Mouse (Mus musculus): ENCODE measurements around the gene Idh2. TPM values are rescaled to one million over a fixed set of nuclear protein-coding genes. Genes with fewer than 3 reads are reported as not detected.

Idh2 gene
- polyA plus RNA-seq (2016; fragmentation: Nextera tagmentation; extraction: Ambion mirVana): 429 and 446 TPM in 2 replicates

DNA sequence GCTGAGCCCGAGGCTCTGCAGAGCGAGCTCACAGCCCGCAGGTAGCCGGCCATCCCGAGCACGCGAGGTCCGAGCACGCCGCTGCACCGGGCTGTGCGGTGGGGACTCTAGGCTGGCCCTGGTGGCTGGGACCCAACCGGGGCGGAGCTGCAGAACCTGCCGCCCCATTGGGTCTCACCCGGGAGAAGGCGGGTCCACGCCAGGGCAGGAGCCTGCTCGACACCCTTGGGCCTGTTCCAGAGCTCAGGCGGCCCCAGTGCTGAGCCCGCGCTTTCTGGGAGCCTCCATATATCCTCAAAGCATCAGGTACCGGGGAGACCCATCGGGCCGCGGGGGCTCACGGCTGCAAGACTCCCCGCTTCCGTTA, at the start of gene Idh2:
TSS of gene Idh2 (minus strand) at position 169 of the 367 bp plus-strand sequence.
- peak; percentile 90 for DNase-seq (ENCODE audit: low spot score)
- Histone ChIP-seq H3K4me3 (peak within 1 kb of the TSS; percentile 88), H3K27ac (peak within 1 kb of the TSS; percentile 98), H3K9me3 (no peaks in the 10 kb centered on the region), H3K4me1 (replicated peaks) (peaks cover 57% of the 10 kb centered on the region), H3K36me3 (peaks cover 21% of the 10 kb centered on the region), H3K27me3 (ENCODE audit: insufficient read depth, poor library complexity, severe bottlenecking) (peaks cover 4% of the 10 kb centered on the region; the same call in 1 of the 2 replicates)
- under 1% methylated on average over 29 of the region's 29 CpGs for WGBS

DNA sequence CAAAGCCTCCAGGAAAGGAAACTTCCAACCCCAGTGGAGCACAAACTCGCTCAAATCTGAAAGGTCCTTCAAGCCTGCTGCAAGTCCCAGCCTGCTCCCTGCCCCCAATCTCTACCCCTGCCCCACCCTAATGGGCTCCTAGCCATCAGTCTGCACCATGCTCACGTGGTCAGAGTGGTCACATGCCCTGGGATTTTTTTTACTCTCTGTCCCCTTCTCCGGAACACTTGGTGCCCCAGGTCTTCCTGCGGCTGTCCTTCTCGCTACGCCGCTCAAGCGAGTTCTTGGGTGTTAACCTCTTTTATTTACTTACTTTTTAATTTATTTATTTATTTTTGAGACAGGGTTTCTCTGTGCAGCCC, 45.7 kb upstream of the Idh2 start:
- WGBS: 73% methylated on average over 8 of the region's 8 CpGs
- no peaks in the 10 kb centered on the region for H3K27me3 ChIP-seq (ENCODE audit: insufficient read depth, poor library complexity, severe bottlenecking)
- H3K36me3 ChIP-seq: no peaks in the 10 kb centered on the region
- no peak overlapping the region for H3K4me3 ChIP-seq
- H3K27ac ChIP-seq: no peak overlapping the region
- no peak for DNase-seq (ENCODE audit: low spot score)
- H3K9me3 ChIP-seq: no peaks in the 10 kb centered on the region
- H3K4me1 ChIP-seq (replicated peaks): peaks cover 20% of the 10 kb centered on the region

DNA sequence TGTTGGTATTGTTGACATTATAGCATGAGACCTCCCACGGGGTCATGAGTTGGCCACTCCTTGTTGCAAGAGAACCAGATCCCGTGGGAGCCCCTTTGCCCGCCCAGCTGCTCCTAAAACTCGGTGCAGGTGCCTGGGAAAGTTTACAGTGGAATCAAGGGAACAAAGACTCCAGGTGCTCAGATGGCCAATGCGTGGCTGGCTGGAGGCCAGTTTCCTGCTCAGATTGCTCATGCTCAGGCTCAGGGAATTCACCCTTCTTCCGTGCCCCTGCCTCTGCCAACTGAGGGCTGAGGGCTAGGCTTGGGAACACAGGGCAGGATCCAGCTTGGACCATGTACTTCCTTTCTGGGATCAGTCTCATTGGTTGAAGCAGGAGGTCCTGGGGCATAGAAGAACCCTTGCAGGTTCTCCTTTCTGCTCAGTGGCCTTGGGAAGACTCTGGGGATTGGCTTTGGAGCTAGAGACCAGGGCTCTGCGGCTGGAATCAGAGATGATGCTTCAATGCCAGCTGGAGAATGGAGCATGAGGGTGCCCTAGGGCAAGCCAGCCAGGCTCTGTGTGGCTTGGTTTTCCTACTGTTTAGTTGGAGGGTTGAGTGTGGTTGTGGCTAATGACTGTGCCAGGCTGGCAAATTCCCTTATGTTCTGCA, 45.2 kb upstream of the Idh2 start:
- WGBS: 77% methylated on average over 7 of the region's 7 CpGs
- Histone ChIP-seq H3K4me1 (replicated peaks) (peaks cover 20% of the 10 kb centered on the region), H3K9me3 (no peaks in the 10 kb centered on the region), H3K4me3 (no peak overlapping the region), H3K36me3 (no peaks in the 10 kb centered on the region), H3K27ac (no peak overlapping the region), H3K27me3 (ENCODE audit: insufficient read depth, poor library complexity, severe bottlenecking) (no peaks in the 10 kb centered on the region)
- no peak for DNase-seq (ENCODE audit: low spot score)

DNA sequence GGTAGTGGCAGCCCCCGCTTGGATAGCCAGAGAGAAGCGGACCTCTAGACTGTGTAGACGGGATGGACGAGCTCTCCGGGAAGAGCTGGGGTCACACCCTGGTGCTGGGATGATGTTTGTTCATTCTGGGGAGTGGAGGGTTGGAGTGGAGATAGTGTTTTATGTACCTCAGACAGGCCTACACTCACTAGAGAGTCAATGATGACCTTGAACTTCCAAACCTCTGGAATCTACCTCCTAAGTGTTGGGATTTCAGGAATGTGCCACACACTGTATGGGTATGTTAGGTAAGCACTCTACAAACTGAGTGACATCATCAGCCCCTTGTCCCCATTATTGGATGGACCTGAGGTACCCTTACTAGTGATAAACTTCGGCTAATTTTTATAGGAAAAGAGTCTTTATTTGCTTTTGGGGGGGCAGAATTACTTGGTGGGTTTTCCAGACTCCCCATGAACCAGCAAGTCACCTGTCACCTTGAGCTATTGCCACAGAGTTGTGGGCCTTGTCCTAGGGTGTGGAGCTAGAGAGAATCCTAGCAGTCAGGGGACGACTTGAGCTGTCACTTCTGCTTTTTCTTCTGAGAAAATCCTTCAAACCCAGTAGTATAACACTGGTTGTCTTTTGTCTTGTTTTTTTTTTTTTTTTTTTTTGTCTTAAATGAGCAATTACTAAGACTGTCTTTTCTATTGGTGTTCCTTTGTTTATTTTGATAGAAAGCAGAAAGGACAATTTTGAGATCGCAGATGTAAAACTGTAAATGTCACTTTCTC, 43.5 kb upstream of the Idh2 start:
- WGBS: 89% methylated on average over 8 of the region's 8 CpGs
- DNase-seq (ENCODE audit: low spot score): no peak

DNA sequence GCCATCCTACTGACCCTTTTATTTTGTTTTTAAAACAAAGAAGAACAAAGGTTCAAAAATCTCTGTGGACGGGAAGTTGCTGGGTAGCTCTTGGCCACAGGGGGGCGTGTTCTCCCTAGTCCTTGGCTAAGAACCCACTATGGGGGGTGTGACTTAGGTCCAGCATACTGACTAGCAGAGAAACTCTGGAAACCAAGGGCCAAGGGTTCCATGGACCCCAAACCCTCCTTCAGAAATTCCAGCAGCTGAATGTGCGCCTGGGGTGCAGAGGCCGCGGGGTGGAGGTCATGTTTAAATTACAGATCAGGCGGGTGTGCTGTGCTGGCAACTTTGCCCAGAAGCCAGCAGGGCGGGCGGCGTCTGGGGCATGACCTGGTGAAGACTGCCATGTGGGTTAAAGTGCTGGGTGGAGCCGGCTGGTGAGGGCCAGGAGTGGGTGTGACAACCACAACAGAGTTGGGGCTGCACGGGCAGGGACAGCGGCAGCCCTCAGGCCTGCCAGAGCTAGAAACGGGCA, 41.6 kb upstream of the Idh2 start:
- Histone ChIP-seq H3K9me3 (no peaks in the 10 kb centered on the region), H3K4me3 (no peak overlapping the region), H3K4me1 (replicated peaks) (peaks cover 20% of the 10 kb centered on the region), H3K27ac (peak overlapping the region; percentile 75), H3K36me3 (no peaks in the 10 kb centered on the region), H3K27me3 (ENCODE audit: insufficient read depth, poor library complexity, severe bottlenecking) (no peaks in the 10 kb centered on the region)
- DNase-seq (ENCODE audit: low spot score): peak; percentile 61
- WGBS: 46% methylated on average over 13 of the region's 13 CpGs

More for the DNA sequence above, 43.5 kb upstream of the Idh2 start:
- Histone ChIP-seq H3K27ac (no peak overlapping the region), H3K27me3 (ENCODE audit: insufficient read depth, poor library complexity, severe bottlenecking) (no peaks in the 10 kb centered on the region), H3K4me1 (replicated peaks) (peaks cover 20% of the 10 kb centered on the region), H3K36me3 (no peaks in the 10 kb centered on the region), H3K4me3 (no peak overlapping the region), H3K9me3 (no peaks in the 10 kb centered on the region)

DNA sequence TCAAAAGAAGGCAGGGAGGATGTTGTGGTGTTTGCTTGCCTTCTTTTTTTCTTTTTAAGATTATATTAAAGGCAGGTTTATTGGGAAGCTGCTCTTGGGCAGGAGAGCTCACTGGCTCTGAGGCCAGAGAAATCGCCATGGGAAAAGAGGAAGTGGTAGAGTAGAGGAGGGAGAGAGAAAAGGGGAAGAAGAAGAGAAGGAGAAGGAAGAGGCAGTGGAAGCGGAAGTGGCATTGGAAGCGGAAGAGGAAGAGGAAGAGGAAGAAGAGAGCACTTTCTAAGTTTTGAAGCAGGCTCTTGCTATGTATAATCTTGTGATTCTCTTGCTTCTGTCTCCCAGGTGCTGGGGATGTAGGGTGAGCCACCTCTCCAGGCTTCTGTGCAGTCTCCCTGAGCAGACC, 39.5 kb upstream of the Idh2 start:
- no peak for DNase-seq (ENCODE audit: low spot score)
- H3K27ac ChIP-seq: no peak overlapping the region
- H3K9me3 ChIP-seq: no peaks in the 10 kb centered on the region
- no peak overlapping the region for H3K4me3 ChIP-seq
- WGBS: 78% methylated on average over 3 of the region's 3 CpGs
- no peaks in the 10 kb centered on the region for H3K36me3 ChIP-seq
- H3K27me3 ChIP-seq (ENCODE audit: insufficient read depth, poor library complexity, severe bottlenecking): no peaks in the 10 kb centered on the region
- H3K4me1 ChIP-seq (replicated peaks): peaks cover 8% of the 10 kb centered on the region

DNA sequence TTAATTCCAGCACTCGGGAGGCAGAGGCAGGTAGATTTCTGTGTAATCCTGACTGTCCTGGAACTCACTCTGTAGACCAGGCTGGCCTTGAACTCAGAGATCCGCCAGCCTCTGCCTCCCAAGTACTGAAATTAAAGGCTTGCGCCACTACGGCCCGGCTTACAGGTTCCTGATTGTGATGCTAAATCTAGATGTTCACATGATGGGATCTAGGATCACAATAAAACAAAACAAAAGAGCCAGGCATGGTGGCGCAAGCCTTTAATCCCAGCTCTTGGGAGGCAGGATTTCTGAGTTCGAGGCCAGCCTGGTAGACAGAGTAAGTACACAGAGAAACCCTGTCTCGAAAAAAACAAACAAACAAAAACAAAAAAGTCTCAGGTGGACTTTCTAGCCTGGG, 37.6 kb upstream of the Idh2 start:
- H3K4me1 ChIP-seq (replicated peaks): peaks cover 8% of the 10 kb centered on the region
- H3K4me3 ChIP-seq: no peak overlapping the region
- no peak for DNase-seq (ENCODE audit: low spot score)
- H3K27me3 ChIP-seq (ENCODE audit: insufficient read depth, poor library complexity, severe bottlenecking): no peaks in the 10 kb centered on the region
- no peaks in the 10 kb centered on the region for H3K9me3 ChIP-seq
- 92% methylated on average over 8 of the region's 8 CpGs for WGBS
- no peak overlapping the region for H3K27ac ChIP-seq
- no peaks in the 10 kb centered on the region for H3K36me3 ChIP-seq

DNA sequence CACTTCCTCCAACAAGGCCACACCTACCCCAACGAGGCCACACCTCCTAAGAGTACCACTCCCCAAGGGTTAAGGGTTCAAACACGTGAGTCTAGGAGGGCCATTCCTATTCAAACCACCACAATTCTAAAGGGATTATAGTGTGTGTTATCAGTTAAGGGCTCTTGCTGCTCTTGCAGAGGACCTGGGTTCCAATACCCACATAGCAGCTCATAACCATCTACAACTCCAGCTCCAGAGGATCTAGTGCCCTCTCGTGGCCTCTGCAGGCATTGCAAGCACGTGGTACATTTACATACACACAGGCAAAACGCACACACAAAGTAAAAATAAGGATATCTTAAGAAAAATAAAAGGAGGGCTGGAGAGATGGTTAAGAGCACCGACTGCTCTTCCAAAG, 37.0 kb upstream of the Idh2 start:
- H3K27ac ChIP-seq: no peak overlapping the region
- H3K4me3 ChIP-seq: no peak overlapping the region
- peak; percentile 45 for DNase-seq (ENCODE audit: low spot score)
- H3K4me1 ChIP-seq (replicated peaks): peaks cover 8% of the 10 kb centered on the region
- no peaks in the 10 kb centered on the region for H3K36me3 ChIP-seq
- H3K27me3 ChIP-seq (ENCODE audit: insufficient read depth, poor library complexity, severe bottlenecking): no peaks in the 10 kb centered on the region
- 63% methylated on average over 6 of the region's 6 CpGs for WGBS
- no peaks in the 10 kb centered on the region for H3K9me3 ChIP-seq

DNA sequence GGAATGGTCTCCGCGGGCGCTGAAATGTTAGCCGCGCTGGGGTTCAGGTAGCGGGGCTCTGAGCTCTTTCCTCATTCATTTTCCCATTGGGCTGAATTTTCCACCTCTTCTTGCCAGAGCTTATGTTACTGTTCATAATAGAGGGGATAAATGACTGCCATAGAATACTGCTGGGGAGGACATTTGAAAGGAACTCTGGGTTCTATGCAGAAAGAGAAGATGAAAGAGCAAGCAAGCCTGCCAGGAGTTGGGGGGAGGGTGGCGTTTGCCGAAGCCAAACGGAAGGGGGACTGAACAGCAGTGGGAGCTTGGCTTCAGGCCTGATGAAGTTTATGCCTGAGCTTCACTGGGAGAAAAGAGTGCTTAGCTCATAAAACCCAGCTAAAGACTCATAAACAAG, 34.2 kb upstream of the Idh2 start:
- H3K36me3 ChIP-seq: no peaks in the 10 kb centered on the region
- no peak overlapping the region for H3K4me3 ChIP-seq
- no peak for DNase-seq (ENCODE audit: low spot score)
- no peaks in the 10 kb centered on the region for H3K9me3 ChIP-seq
- no peaks in the 10 kb centered on the region for H3K4me1 ChIP-seq (replicated peaks)
- WGBS: 66% methylated on average over 9 of the region's 9 CpGs
- peak overlapping the region; percentile 23 for H3K27ac ChIP-seq
- H3K27me3 ChIP-seq (ENCODE audit: insufficient read depth, poor library complexity, severe bottlenecking): no peaks in the 10 kb centered on the region

DNA sequence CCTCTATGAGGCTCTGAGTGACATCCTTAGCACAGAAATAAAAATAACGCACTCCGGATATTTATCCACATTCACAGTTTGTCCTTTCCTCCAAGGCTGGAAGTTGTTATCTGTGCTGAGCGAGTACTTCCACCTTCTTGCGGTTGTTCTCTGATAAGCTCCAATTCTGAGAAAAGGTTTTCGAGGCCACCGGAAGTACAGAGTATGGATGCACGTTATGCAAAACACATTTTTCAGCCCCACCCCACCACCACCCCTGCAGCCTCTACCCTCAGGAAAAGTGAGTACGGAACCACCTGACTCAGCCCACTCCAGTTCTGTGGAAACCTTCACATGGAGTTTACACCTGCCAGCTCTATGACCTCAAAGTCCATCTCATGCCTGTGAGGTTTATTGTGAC, 30.9 kb upstream of the Idh2 start:
- 92% methylated on average over 8 of the region's 8 CpGs for WGBS
- no peak for DNase-seq (ENCODE audit: low spot score)
- Histone ChIP-seq H3K9me3 (no peaks in the 10 kb centered on the region), H3K4me3 (no peak overlapping the region), H3K36me3 (no peaks in the 10 kb centered on the region), H3K27me3 (ENCODE audit: insufficient read depth, poor library complexity, severe bottlenecking) (no peaks in the 10 kb centered on the region), H3K27ac (no peak overlapping the region), H3K4me1 (replicated peaks) (peaks cover 18% of the 10 kb centered on the region)

DNA sequence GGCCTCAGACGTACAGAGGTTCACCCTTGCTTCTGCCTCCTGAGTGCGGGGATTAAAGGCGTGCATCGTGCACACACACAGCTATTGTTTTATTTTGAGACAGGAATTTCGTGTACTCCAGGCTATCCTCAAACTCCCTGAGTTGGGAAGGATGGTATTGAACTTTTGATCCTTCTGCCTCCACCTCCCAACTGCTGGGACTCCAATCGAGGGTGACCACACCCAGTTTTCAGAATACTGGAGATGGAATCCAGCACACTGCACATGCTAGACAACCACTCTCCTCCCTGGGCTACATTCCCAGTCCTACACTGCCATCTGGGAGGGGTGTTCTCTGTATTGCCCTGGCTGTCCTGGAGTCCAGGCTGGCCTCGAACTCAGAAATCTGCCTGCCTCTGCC, 29.5 kb upstream of the Idh2 start:
- 87% methylated on average over 7 of the region's 7 CpGs for WGBS
- H3K4me3 ChIP-seq: no peak overlapping the region
- peaks cover 22% of the 10 kb centered on the region for H3K4me1 ChIP-seq (replicated peaks)
- no peak for DNase-seq (ENCODE audit: low spot score)
- H3K27me3 ChIP-seq (ENCODE audit: insufficient read depth, poor library complexity, severe bottlenecking): no peaks in the 10 kb centered on the region
- no peaks in the 10 kb centered on the region for H3K9me3 ChIP-seq
- H3K36me3 ChIP-seq: no peaks in the 10 kb centered on the region
- no peak overlapping the region for H3K27ac ChIP-seq

DNA sequence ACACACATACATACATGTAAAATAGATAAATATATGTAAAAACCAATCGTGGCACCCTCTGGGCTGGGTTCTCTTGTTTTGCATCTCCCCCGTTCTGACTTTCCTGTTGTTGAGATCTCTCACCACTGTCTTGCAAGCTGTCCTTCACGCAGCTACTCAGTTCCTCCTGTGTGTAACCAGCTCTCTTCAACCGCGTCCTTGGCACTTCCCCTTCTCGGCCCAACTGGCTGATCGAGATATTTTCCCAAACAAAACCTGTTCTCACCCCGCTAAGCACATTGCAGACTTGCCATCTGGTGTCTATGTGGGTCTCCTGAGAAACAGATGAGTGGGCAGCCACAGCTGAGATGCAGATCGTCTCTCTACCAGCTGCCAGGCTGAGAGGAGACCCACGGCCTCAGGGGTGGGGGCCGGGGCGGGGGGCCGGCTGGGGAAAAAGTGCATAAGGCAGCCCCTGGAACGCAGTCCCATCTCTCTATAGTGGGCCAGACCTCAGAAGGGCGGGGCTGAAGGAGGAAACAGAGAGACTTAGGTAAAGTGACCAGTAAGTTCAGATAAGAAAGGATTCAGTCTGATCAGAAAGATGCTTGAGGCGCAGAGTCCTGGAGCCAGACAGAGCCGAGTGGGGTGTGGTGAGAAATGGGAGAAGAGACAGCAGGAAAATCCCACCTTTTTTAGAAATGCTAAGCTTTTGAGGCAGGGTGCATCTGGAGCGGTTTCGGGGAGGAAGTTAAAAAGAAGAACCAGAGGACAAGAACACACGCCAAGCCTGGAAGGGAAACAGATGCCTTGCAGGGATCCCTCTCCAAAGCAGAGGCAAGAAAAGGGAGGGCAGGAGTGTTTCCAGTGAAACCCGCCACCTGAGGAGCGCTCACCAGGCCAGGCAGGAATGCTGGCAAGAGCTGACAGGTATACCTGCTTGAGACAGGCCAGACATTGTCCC, 28.4 kb upstream of the Idh2 start:
- no peaks in the 10 kb centered on the region for H3K9me3 ChIP-seq
- H3K4me1 ChIP-seq (replicated peaks): peaks cover 27% of the 10 kb centered on the region
- H3K27ac ChIP-seq: peak overlapping the region; percentile 70
- H3K27me3 ChIP-seq (ENCODE audit: insufficient read depth, poor library complexity, severe bottlenecking): no peaks in the 10 kb centered on the region
- H3K36me3 ChIP-seq: no peaks in the 10 kb centered on the region
- WGBS: 45% methylated on average over 22 of the region's 22 CpGs
- peak; percentile 47 for DNase-seq (ENCODE audit: low spot score)
- H3K4me3 ChIP-seq: 0 out of 2 replicates have a peak overlapping the region, but pooled peaks have one; percentile 1
